Comparison of ENCODE assay signal across 8 mouse cellular contexts in the genomic region with DNA sequence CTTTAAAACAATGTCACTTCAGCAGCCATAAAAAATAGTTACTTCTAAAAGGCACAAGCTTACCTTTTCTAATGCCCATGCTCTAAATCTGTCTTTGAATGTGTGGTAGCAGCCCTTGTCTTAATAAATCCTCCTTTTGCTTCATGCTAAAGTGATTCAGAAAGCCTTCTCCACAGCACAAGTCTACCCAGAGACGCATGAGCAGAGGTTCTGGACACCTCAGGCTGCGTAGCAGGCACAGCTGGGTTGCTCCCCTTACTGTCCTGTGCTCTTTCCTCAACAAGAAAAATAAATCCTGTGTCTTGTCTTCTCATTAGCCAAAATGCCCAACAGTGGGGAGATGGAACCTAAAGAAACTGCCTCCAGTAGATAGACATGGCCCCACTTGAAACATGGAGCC.
"Had no signal": no experiment of that assay in that cellular context is flagged by ENCODE, and none has a peak within 500 bp of the region (broad histone marks: within the 10 kb centered on the region; RNA-seq: fewer than 3 reads in every experiment).

No protein-coding gene starts in this region.

- DNase-seq: liver, postnatal 0 days; lung, adult 2 months; lung, postnatal 14 days; lung, postnatal 36 days; right cerebral cortex, postnatal 14 days; thymus, adult 2 months; thymus, postnatal 14 days; thymus, postnatal 36 days had no signal
